Mouse (Mus musculus) heart, adult 2 months (tissue): ENCODE measurements around the gene Smarce1. TPM values are rescaled to one million over a fixed set of nuclear protein-coding genes. Genes with fewer than 3 reads are reported as not detected.
A peak's percentile ranks its signal among the peaks of the same experiment; 100 is the strongest.

ENCODE experiments used
- DNase-seq, 2 experiments: peaks; one replicate each; pipeline ENCODE4 v3.0.0; 2021
- H3K27ac ChIP-seq: fragments of 200-600 bp; 2 replicates; pipeline ENCODE4 v1.8.1; 2022
- H3K27me3 ChIP-seq: fragments of 200-500 bp; 2 replicates; pipeline ENCODE4 v1.6.1; 2012; ENCODE audit warnings: mild to moderate bottlenecking, low read length, inconsistent platforms, mixed read lengths; ENCODE audit not compliant: control insufficient read depth, insufficient read depth
- H3K36me3 ChIP-seq: fragments of 200-500 bp; 2 replicates; pipeline ENCODE4 v1.6.1; 2012; ENCODE audit warnings: low read length, inconsistent platforms; ENCODE audit not compliant: control insufficient read depth, insufficient read depth
- H3K4me1 ChIP-seq: fragments of 200-500 bp; 2 replicates; pipeline ENCODE4 v1.6.1; 2011; ENCODE audit warnings: low read length; ENCODE audit not compliant: control insufficient read depth, insufficient read depth
- H3K4me3 ChIP-seq: fragments of 200-600 bp; 2 replicates; pipeline ENCODE4 v1.8.1; 2022
- H3K79me2 ChIP-seq: fragments of 200-500 bp; replicated peaks from 2 replicates; pipeline ENCODE4 v1.6.1; 2012; ENCODE audit warnings: mild to moderate bottlenecking, inconsistent platforms, low read length, moderate library complexity, mixed read lengths; ENCODE audit not compliant: control insufficient read depth, insufficient read depth
- H3K9ac ChIP-seq: fragments of 200-500 bp; 2 replicates; pipeline ENCODE4 v1.6.1; 2012; ENCODE audit warnings: low read depth, mild to moderate bottlenecking, control low read depth, inconsistent platforms, low read length, mixed read lengths
- CTCF ChIP-seq: fragments of 200-600 bp; IDR thresholded peaks from 2 replicates; pipeline ENCODE4 v1.8.1; 2022; ENCODE audit warnings: antibody characterized with exemption, mild to moderate bottlenecking, moderate library complexity
- EP300 ChIP-seq: fragments of 200-500 bp; IDR thresholded peaks from 2 replicates; pipeline ENCODE4 v1.6.1; 2011; ENCODE audit warnings: low read depth, low read length, control low read depth; ENCODE audit not compliant: insufficient read depth
- POLR2A ChIP-seq: fragments of 200-500 bp; IDR thresholded peaks from 2 replicates; pipeline ENCODE4 v1.6.1; 2011; ENCODE audit warnings: mild to moderate bottlenecking, low read depth, low read length, control low read depth; ENCODE audit not compliant: insufficient read depth
- WGBS: fragments of 180-500 bp; shearing (Covaris S2); methylation state at CpG from one replicate; pipeline ENCODE4 v1.1.7; 2018; 5-methylcytosine and 5-hydroxymethylcytosine counted together
- intact Hi-C: fragments of 180-260 bp; cut with DNase I; formaldehyde crosslinking; loops from one replicate; pipeline ENCODE4 v1.15.1; 2025
- polyA plus RNA-seq: library from polyadenylated mRNA; depleted of rRNA; stranded (reverse); fragments of >200 nt; gene quantifications from 2 replicates; pipeline ENCODE4 v1.2.3, GENCODE M21; 2012
- total RNA-seq, 2 experiments: library from RNA; stranded (reverse); gene quantifications; 2 replicates each; pipeline ENCODE4 v1.2.3; 2021

Gene Smarce1
- total and polyA plus RNA-seq, 3 experiments, result 22.2 to 44.6 (median 41.8) TPM

DNA sequence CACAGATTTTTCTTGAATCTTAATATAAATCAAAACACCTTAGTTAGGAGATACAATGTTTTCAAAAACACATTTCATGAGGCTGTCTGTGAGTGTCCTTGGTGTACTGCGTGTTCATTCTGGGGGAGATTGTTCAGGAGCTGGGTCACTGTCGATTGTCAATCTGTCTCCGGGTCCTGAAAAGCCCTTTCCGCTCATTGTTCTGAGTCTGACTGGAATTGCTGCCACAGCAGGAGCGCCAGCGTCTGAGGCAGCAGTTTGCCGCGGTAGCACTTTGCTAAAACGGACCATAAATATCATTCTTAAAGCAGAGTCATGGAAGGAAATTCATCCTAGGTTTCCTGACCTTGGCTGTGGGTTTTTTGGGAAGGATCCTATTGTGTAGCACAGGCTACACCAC is 35.0 kb upstream of the Smarce1 start:
- Histone ChIP-seq H3K4me3 (no peak overlapping the region; the same call in 1 of the 2 replicates), H3K9ac (no peak overlapping the region), H3K27me3 (no peaks in the 10 kb centered on the region), H3K36me3 (no peaks in the 10 kb centered on the region), H3K27ac (peak overlapping the region; percentile 29; the same call in 1 of the 2 replicates), H3K79me2 (no peaks in the 10 kb centered on the region), H3K4me1 (no peaks in the 10 kb centered on the region)
- DNase-seq, result peak in 1 of 2 experiments; percentile 12
- TF ChIP-seq EP300, result no peak
- no peak for TF ChIP-seq POLR2A
- TF ChIP-seq CTCF, result no peak
- intact Hi-C loops, result no loop called here
- WGBS, result 49% methylated on average over 9 of the region's 9 CpGs

DNA sequence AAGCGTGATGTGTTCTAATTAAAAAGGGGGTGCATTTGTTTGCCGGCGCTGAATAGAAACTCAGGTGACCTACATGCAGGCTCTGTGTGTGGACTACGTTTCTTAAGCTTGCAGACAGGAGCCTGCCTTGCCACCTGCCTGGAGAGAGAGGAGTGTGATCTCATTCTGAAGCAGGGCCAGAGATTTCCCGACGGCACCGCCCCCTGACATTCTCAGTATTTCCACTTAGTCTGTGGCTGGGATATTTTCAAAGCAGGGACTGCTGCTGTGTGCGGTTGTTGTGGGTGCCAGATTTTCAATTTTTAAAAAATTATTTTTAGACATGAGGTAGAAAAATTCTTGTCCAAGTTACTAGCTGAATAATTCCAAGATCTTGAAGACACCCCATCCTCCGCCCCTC is 34.4 kb upstream of the Smarce1 start:
- peak overlapping the region; percentile 29; the same call in 1 of the 2 replicates for H3K27ac ChIP-seq
- intact Hi-C loops, result no loop called here
- H3K36me3 ChIP-seq, result no peaks in the 10 kb centered on the region
- TF ChIP-seq EP300 (no peak), POLR2A (no peak), CTCF (no peak)
- H3K4me3 ChIP-seq, result no peak overlapping the region
- H3K4me1 ChIP-seq, result no peaks in the 10 kb centered on the region
- WGBS, result 42% methylated on average over 9 of the region's 9 CpGs
- no peak overlapping the region for H3K9ac ChIP-seq
- H3K79me2 ChIP-seq, result no peaks in the 10 kb centered on the region
- peak in 1 of 2 experiments; percentile 19 for DNase-seq
- no peaks in the 10 kb centered on the region for H3K27me3 ChIP-seq

DNA sequence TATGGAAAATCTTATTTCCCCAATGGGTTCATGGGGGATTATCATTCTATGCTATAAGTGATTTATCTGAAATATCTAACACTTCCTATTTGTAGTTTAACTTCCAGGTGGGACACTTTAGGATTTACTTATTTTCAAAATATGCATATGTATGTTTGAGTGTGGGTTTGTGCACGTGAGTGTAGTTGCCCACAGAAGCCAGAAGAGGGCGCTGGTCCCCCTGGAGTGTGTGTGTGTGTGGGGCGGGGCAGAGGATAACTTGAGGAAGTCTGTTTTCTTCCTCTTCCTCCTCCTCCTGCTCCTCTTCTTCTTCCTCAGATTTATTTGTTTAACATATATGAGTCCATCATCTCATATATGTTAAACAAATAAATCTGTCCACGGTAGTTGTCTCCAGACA is 25.4 kb upstream of the Smarce1 start:
- TF ChIP-seq EP300 (no peak), CTCF (peak; percentile 29)
- H3K4me3 ChIP-seq, result no peak overlapping the region
- WGBS, result 77% methylated on average over 4 of the region's 4 CpGs
- H3K9ac ChIP-seq, result no peak overlapping the region
- no peaks in the 10 kb centered on the region for H3K27me3 ChIP-seq
- H3K79me2 ChIP-seq, result no peaks in the 10 kb centered on the region
- H3K27ac ChIP-seq, result no peak overlapping the region
- H3K36me3 ChIP-seq, result no peaks in the 10 kb centered on the region
- no peaks in the 10 kb centered on the region for H3K4me1 ChIP-seq
- intact Hi-C loops, result no loop called here
- no peak for DNase-seq

GRCm38 (mm10) chr11:99255316-99255715 is 24.5 kb upstream of the Smarce1 start:
- no peaks in the 10 kb centered on the region for H3K79me2 ChIP-seq
- no peak overlapping the region for H3K9ac ChIP-seq
- TF ChIP-seq POLR2A (no peak), CTCF (no peak), EP300 (no peak)
- no peaks in the 10 kb centered on the region for H3K36me3 ChIP-seq
- H3K4me1 ChIP-seq, result no peaks in the 10 kb centered on the region
- DNase-seq, result no peak
- H3K27me3 ChIP-seq, result no peaks in the 10 kb centered on the region
- WGBS, result 90% methylated on average over 8 of the region's 8 CpGs
- intact Hi-C loops, result no loop called here
- no peak overlapping the region for H3K4me3 ChIP-seq
- no peak overlapping the region for H3K27ac ChIP-seq

DNA sequence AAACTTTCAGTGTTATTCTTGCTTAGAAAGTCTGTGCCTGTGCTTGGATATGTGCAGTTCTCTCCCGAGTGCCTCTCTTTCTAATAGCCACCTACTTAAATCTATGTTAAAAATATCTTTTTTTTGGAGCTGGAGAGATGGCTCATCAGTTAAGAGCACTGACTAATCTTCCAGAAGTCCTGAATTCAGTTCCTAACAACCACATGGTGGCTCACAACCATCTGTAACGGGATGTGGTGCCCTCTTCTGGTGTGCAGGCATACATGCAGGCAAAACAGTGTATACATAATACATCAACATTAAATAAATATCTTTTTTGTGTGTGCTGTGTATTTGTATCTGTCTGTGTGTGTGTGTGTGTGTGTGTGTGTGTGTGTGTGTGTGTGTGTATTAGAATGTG is 23.1 kb upstream of the Smarce1 start:
- H3K36me3 ChIP-seq, result no peaks in the 10 kb centered on the region
- no peaks in the 10 kb centered on the region for H3K79me2 ChIP-seq
- intact Hi-C loops, result no loop called here
- H3K9ac ChIP-seq, result no peak overlapping the region
- no peak overlapping the region for H3K4me3 ChIP-seq
- H3K27me3 ChIP-seq, result no peaks in the 10 kb centered on the region
- no peaks in the 10 kb centered on the region for H3K4me1 ChIP-seq
- no peak overlapping the region for H3K27ac ChIP-seq
- no peak for DNase-seq
- 53% methylated on average over 2 of the region's 2 CpGs for WGBS
- TF ChIP-seq CTCF (no peak), EP300 (no peak), POLR2A (no peak)

DNA sequence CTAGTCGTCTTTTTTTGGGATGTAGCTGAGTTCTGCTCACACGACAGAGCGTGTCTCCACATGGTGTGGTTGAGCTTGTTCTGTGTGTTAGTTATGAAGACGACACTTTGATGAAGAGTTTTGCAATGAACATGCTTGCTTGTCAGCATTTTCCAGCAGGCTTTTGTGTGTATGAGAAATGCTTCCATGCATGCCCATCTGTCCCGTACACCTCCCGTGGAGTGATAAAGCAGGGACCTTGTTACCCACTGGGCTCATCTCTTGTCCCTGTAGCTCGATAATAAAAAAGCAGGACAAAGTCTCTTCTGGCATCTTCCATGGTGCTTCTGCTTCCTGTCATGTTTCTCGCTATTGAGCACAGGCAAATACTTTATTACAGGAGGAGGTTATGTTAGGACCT is 21.9 kb upstream of the Smarce1 start:
- no peak overlapping the region for H3K4me3 ChIP-seq
- no peak for DNase-seq

More for the DNA sequence above, 21.9 kb upstream of the Smarce1 start:
- Histone ChIP-seq H3K27ac (no peak overlapping the region), H3K4me1 (no peaks in the 10 kb centered on the region), H3K27me3 (no peaks in the 10 kb centered on the region), H3K9ac (no peak overlapping the region), H3K79me2 (no peaks in the 10 kb centered on the region), H3K36me3 (no peaks in the 10 kb centered on the region)
- intact Hi-C loops, result no loop called here
- TF ChIP-seq POLR2A (no peak), EP300 (no peak), CTCF (no peak)
- 64% methylated on average over 8 of the region's 8 CpGs for WGBS
